Mouse (Mus musculus): ENCODE results near the gene Olfr611. TPM values are rescaled to one million over a fixed set of nuclear protein-coding genes. Genes with fewer than 3 reads are reported as not detected.
"Not testable (repeated sequence)": the region's sequence is repeated elsewhere in the genome, so short reads cannot be mapped to it uniquely, and the experiment has no call there.

The Olfr611 gene
- not detected in 2 replicates for polyA plus RNA-seq (2015; fragmentation: Nextera tagmentation; extraction: Ambion mirVana)

GRCm38 (mm10) chr7:103520746-103521145 is at the start of gene Olfr611:
Olfr611 (minus strand) TSS chr7:103520846.
- not testable (repeated sequence) for ATAC-seq (ENCODE audit: low FRiP score); H3K4me1 ChIP-seq; H3K4me2 ChIP-seq; H3K36me3 ChIP-seq; H3K4me3 ChIP-seq (replicated peaks); H3K27me3 ChIP-seq (replicated peaks); H3K9me3 ChIP-seq (replicated peaks); H3K27ac ChIP-seq (replicated peaks); H3K9ac ChIP-seq (replicated peaks)
- WGBS: 68% methylated on average over 1 of the region's 1 CpGs

DNA sequence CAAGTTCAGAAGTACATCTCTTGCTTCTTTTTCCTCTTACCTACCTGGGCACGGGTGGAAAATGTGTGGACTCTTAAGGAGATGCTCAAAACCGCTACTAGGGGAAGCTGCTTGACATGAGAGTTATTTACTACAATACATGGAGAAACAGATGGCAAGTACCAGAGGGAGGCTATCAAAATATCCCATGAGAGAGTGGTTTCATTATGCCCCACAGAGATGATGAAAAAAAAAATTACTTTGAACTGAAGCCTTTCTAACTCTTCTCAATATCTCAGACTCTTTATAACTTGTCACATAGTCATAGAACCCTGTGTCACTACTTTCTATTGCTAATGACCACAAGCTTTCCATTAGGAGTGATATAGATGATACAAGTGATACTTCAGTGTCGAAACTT is 48.4 kb upstream of the Olfr611 start, which contains the start of gene Olfr616:
TSS of gene Olfr616 (minus strand) at position 101 of the 400 bp plus-strand sequence.
- no peaks in the 10 kb centered on the region for H3K27me3 ChIP-seq (replicated peaks)
- no peak within 1 kb of the TSS for H3K9ac ChIP-seq (replicated peaks)
- 82% methylated on average over 3 of the region's 3 CpGs for WGBS
- H3K4me1 ChIP-seq: no peaks in the 10 kb centered on the region
- H3K27ac ChIP-seq (replicated peaks): no peak within 1 kb of the TSS
- no peak for ATAC-seq (ENCODE audit: low FRiP score)
- H3K4me3 ChIP-seq (replicated peaks): no peak within 1 kb of the TSS
- no peaks in the 10 kb centered on the region for H3K36me3 ChIP-seq
- no peaks in the 10 kb centered on the region for H3K9me3 ChIP-seq (replicated peaks)
- H3K4me2 ChIP-seq: no peak within 1 kb of the TSS

- H3K4me2 ChIP-seq: no peak within 1 kb of the TSS
- H3K4me3 ChIP-seq (replicated peaks): no peak within 1 kb of the TSS
- H3K9me3 ChIP-seq (replicated peaks): no peaks in the 10 kb centered on the region
- H3K27ac ChIP-seq (replicated peaks): no peak within 1 kb of the TSS
- H3K9ac ChIP-seq (replicated peaks): no peak within 1 kb of the TSS
- ATAC-seq (ENCODE audit: low FRiP score): no peak
- H3K27me3 ChIP-seq (replicated peaks): no peaks in the 10 kb centered on the region
- H3K4me1 ChIP-seq: no peaks in the 10 kb centered on the region
- WGBS: 82% methylated on average over 2 of the region's 2 CpGs
- no peaks in the 10 kb centered on the region for H3K36me3 ChIP-seq
Observed at GRCm38 (mm10) chr7:103555779-103556178, 35.1 kb upstream of the Olfr611 start, which contains the start of gene Olfr615. Olfr615 (plus strand) TSS chr7:103556079.

DNA sequence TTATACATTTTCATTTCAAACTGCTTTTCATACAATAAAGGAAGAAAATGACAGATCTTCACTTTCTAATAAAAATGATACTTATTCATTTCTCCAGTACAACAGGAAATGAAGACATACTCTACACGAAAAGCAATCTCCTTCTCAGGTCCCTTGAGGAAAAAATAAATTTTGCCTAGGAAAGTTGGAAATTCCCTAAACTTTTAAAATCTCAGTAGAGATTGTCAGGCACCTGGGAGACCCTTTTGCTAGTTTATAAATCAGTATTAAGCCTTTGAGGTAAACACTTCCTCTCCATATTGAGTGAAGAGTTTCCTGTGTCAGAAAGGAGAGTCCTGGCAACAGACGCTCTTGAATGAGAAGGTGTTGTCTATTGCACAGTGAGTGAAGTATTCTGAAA is 27.1 kb upstream of the Olfr611 start, which contains the start of gene Olfr613:
TSS of gene Olfr613 (plus strand) at position 301 of the 400 bp plus-strand sequence.
- no peak within 1 kb of the TSS for H3K27ac ChIP-seq (replicated peaks)
- H3K36me3 ChIP-seq: no peaks in the 10 kb centered on the region
- no peak within 1 kb of the TSS for H3K4me2 ChIP-seq
- ATAC-seq (ENCODE audit: low FRiP score): no peak
- H3K4me3 ChIP-seq (replicated peaks): no peak within 1 kb of the TSS
- no peaks in the 10 kb centered on the region for H3K27me3 ChIP-seq (replicated peaks)
- no peak within 1 kb of the TSS for H3K9ac ChIP-seq (replicated peaks)
- 88% methylated on average over 2 of the region's 2 CpGs for WGBS
- H3K4me1 ChIP-seq: no peaks in the 10 kb centered on the region
- H3K9me3 ChIP-seq (replicated peaks): no peaks in the 10 kb centered on the region

GRCm38 (mm10) chr7:103542617-103543016 is 22.0 kb upstream of the Olfr611 start, which contains the start of gene Olfr612:
Olfr612 (minus strand) TSS chr7:103542717.
- H3K4me2 ChIP-seq; H3K4me3 ChIP-seq (replicated peaks); ATAC-seq (ENCODE audit: low FRiP score); H3K36me3 ChIP-seq; H3K27ac ChIP-seq (replicated peaks); H3K9me3 ChIP-seq (replicated peaks); H3K9ac ChIP-seq (replicated peaks); H3K27me3 ChIP-seq (replicated peaks); H3K4me1 ChIP-seq: not testable (repeated sequence)
- WGBS: 94% methylated on average over 2 of the region's 2 CpGs

DNA sequence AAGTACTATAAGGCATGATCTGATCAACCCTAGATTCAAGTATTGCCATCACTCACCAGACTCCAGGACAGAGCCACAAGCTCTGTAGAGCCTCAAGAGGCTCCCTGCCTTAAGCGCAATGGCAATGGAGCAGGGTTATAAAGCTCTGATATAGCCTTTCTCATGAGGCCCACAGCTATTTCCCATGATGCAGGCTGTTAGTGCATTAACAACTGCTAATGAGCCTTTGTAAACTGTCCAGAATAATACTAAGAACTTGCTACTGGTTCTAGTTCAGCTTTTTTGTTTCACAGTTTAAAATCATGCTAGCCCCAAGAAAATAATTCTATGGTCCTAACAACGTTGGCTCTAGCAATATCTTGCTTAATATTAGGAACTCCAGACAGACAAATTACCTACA is 8.6 kb downstream of the Olfr611 start, which contains the start of gene Olfr610:
TSS of gene Olfr610 (minus strand) at position 101 of the 400 bp plus-strand sequence.
- Histone ChIP-seq H3K9ac (replicated peaks) (no peak within 1 kb of the TSS), H3K4me2 (no peak within 1 kb of the TSS), H3K36me3 (no peaks in the 10 kb centered on the region), H3K4me3 (replicated peaks) (no peak within 1 kb of the TSS), H3K27ac (replicated peaks) (no peak within 1 kb of the TSS), H3K4me1 (no peaks in the 10 kb centered on the region), H3K27me3 (replicated peaks) (no peaks in the 10 kb centered on the region), H3K9me3 (replicated peaks) (no peaks in the 10 kb centered on the region)
- no peak for ATAC-seq (ENCODE audit: low FRiP score)
- 82% methylated on average over 2 of the region's 2 CpGs for WGBS

GRCm38 (mm10) chr7:103497962-103498361 is 22.7 kb downstream of the Olfr611 start, which contains the start of gene Olfr609:
Olfr609 (minus strand) TSS chr7:103498062.
- WGBS: 65% methylated on average over 1 of the region's 1 CpGs
- no peaks in the 10 kb centered on the region for H3K4me1 ChIP-seq
- no peak for ATAC-seq (ENCODE audit: low FRiP score)
- H3K9ac ChIP-seq (replicated peaks): no peak within 1 kb of the TSS
- H3K27me3 ChIP-seq (replicated peaks): no peaks in the 10 kb centered on the region
- H3K27ac ChIP-seq (replicated peaks): no peak within 1 kb of the TSS
- H3K9me3 ChIP-seq (replicated peaks): no peaks in the 10 kb centered on the region
- H3K4me3 ChIP-seq (replicated peaks): no peak within 1 kb of the TSS
- no peak within 1 kb of the TSS for H3K4me2 ChIP-seq
- no peaks in the 10 kb centered on the region for H3K36me3 ChIP-seq

DNA sequence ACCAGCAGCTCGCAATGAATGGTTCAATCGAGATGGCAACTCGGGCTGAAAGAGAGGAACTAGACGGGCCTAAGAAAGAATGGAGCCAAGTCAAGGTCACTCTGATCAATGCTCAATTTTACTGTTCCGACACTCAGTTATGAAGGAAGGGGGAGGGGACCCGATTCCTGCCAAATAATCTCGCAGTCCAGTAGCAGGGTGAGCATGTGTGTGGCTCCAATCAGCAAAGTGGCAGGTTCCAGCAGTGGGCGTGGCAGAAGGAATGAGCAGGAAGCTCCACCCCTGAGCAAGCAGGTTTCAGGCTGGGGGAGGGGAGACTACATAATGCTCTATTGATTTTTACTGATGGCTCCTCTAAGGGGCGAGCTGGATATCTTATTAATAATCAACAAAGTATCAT is 43.5 kb downstream of the Olfr611 start:
- not testable (repeated sequence) for H3K4me3 ChIP-seq (replicated peaks); ATAC-seq (ENCODE audit: low FRiP score); H3K27ac ChIP-seq (replicated peaks); H3K9ac ChIP-seq (replicated peaks); H3K27me3 ChIP-seq (replicated peaks); H3K9me3 ChIP-seq (replicated peaks); H3K36me3 ChIP-seq; H3K4me1 ChIP-seq; H3K4me2 ChIP-seq
- WGBS: 84% methylated on average over 9 of the region's 9 CpGs

GRCm38 (mm10) chr7:103469577-103469976 is 51.1 kb downstream of the Olfr611 start, which contains the start of gene Olfr608:
Olfr608 (plus strand) TSS chr7:103469877.
- H3K4me2 ChIP-seq: no peak within 1 kb of the TSS
- H3K27ac ChIP-seq (replicated peaks): no peak within 1 kb of the TSS
- ATAC-seq (ENCODE audit: low FRiP score): no peak
- no peak within 1 kb of the TSS for H3K9ac ChIP-seq (replicated peaks)
- no peaks in the 10 kb centered on the region for H3K4me1 ChIP-seq
- no peaks in the 10 kb centered on the region for H3K9me3 ChIP-seq (replicated peaks)
- H3K36me3 ChIP-seq: no peaks in the 10 kb centered on the region
- H3K27me3 ChIP-seq (replicated peaks): no peaks in the 10 kb centered on the region
- no peak within 1 kb of the TSS for H3K4me3 ChIP-seq (replicated peaks)

Other genes with a start within 250 kb of the Olfr611 start
- not detected in 2 replicates for gene Olfr596, start 215.2 kb downstream of the Olfr611 start, polyA plus RNA-seq (2015; fragmentation: Nextera tagmentation; extraction: Ambion mirVana)
- not detected in 2 replicates for gene Olfr597, start 204.5 kb downstream of the Olfr611 start, polyA plus RNA-seq (2015; fragmentation: Nextera tagmentation; extraction: Ambion mirVana)
- gene Olfr598, start 197.3 kb downstream of the Olfr611 start, polyA plus RNA-seq (2015; fragmentation: Nextera tagmentation; extraction: Ambion mirVana): not detected in 2 replicates
- not detected in 2 replicates for gene Olfr599, start 184.9 kb downstream of the Olfr611 start, polyA plus RNA-seq (2015; fragmentation: Nextera tagmentation; extraction: Ambion mirVana)
- gene Olfr600, start 171.2 kb downstream of the Olfr611 start, polyA plus RNA-seq (2015; fragmentation: Nextera tagmentation; extraction: Ambion mirVana): not detected in 2 replicates
- not detected in 2 replicates for gene Olfr601, start 158.2 kb downstream of the Olfr611 start, polyA plus RNA-seq (2015; fragmentation: Nextera tagmentation; extraction: Ambion mirVana)
- not detected in 2 replicates for gene Olfr603, start 134.7 kb downstream of the Olfr611 start, polyA plus RNA-seq (2015; fragmentation: Nextera tagmentation; extraction: Ambion mirVana)
- gene Usp17lc, start 105.8 kb downstream of the Olfr611 start, polyA plus RNA-seq (2015; fragmentation: Nextera tagmentation; extraction: Ambion mirVana): not detected in 2 replicates
- gene Olfr605, start 75.4 kb downstream of the Olfr611 start, polyA plus RNA-seq (2015; fragmentation: Nextera tagmentation; extraction: Ambion mirVana): not detected in 2 replicates
- gene Olfr606, start 71.8 kb downstream of the Olfr611 start, polyA plus RNA-seq (2015; fragmentation: Nextera tagmentation; extraction: Ambion mirVana): not detected in 2 replicates
- not detected in 2 replicates for gene Olfr607, start 56.7 kb downstream of the Olfr611 start, polyA plus RNA-seq (2015; fragmentation: Nextera tagmentation; extraction: Ambion mirVana)
- not detected in 2 replicates for gene Olfr608, start 51.0 kb downstream of the Olfr611 start, polyA plus RNA-seq (2015; fragmentation: Nextera tagmentation; extraction: Ambion mirVana)
- not detected in 2 replicates for gene Olfr609, start 22.8 kb downstream of the Olfr611 start, polyA plus RNA-seq (2015; fragmentation: Nextera tagmentation; extraction: Ambion mirVana)
- gene Olfr610, start 8.7 kb downstream of the Olfr611 start, polyA plus RNA-seq (2015; fragmentation: Nextera tagmentation; extraction: Ambion mirVana): not detected in 2 replicates
- gene Olfr612, start 21.9 kb upstream of the Olfr611 start, polyA plus RNA-seq (2015; fragmentation: Nextera tagmentation; extraction: Ambion mirVana): not detected in 2 replicates
- not detected in 2 replicates for gene Olfr613, start 27.2 kb upstream of the Olfr611 start, polyA plus RNA-seq (2015; fragmentation: Nextera tagmentation; extraction: Ambion mirVana)
- not detected in 2 replicates for gene Olfr615, start 35.2 kb upstream of the Olfr611 start, polyA plus RNA-seq (2015; fragmentation: Nextera tagmentation; extraction: Ambion mirVana)
- gene Olfr616, start 48.3 kb upstream of the Olfr611 start, polyA plus RNA-seq (2015; fragmentation: Nextera tagmentation; extraction: Ambion mirVana): not detected in 2 replicates
- gene Olfr617, start 52.2 kb upstream of the Olfr611 start, polyA plus RNA-seq (2015; fragmentation: Nextera tagmentation; extraction: Ambion mirVana): not detected in 2 replicates
- not detected in 2 replicates for gene Olfr618, start 69.3 kb upstream of the Olfr611 start, polyA plus RNA-seq (2015; fragmentation: Nextera tagmentation; extraction: Ambion mirVana)
- not detected in 2 replicates for gene Olfr619, start 79.7 kb upstream of the Olfr611 start, polyA plus RNA-seq (2015; fragmentation: Nextera tagmentation; extraction: Ambion mirVana)
- not detected in 2 replicates for gene Olfr620, start 91.7 kb upstream of the Olfr611 start, polyA plus RNA-seq (2015; fragmentation: Nextera tagmentation; extraction: Ambion mirVana)
- gene Olfr622, start 121.9 kb upstream of the Olfr611 start, polyA plus RNA-seq (2015; fragmentation: Nextera tagmentation; extraction: Ambion mirVana): not detected in 2 replicates
- not detected in 2 replicates for gene Olfr623, start 142.9 kb upstream of the Olfr611 start, polyA plus RNA-seq (2015; fragmentation: Nextera tagmentation; extraction: Ambion mirVana)
- 0.03 TPM in 1 of 2 replicates, not detected in the other for gene Olfr624, start 150.3 kb upstream of the Olfr611 start, polyA plus RNA-seq (2015; fragmentation: Nextera tagmentation; extraction: Ambion mirVana)
- not detected in 2 replicates for gene Olfr625-ps1, start 161.9 kb upstream of the Olfr611 start, polyA plus RNA-seq (2015; fragmentation: Nextera tagmentation; extraction: Ambion mirVana)
- gene Olfr243, start 193.8 kb upstream of the Olfr611 start, polyA plus RNA-seq (2015; fragmentation: Nextera tagmentation; extraction: Ambion mirVana): not detected in 2 replicates
- not detected in 2 replicates for gene Olfr628, start 209.5 kb upstream of the Olfr611 start, polyA plus RNA-seq (2015; fragmentation: Nextera tagmentation; extraction: Ambion mirVana)
- gene Olfr629, start 224.1 kb upstream of the Olfr611 start, polyA plus RNA-seq (2015; fragmentation: Nextera tagmentation; extraction: Ambion mirVana): not detected in 2 replicates
- not detected in 2 replicates for gene Olfr630, start 236.5 kb upstream of the Olfr611 start, polyA plus RNA-seq (2015; fragmentation: Nextera tagmentation; extraction: Ambion mirVana)